Mouse (Mus musculus) activated CD4-positive, CD25-positive, alpha-beta regulatory T cell, adult 9 weeks (primary cell): Measurements from ENCODE around the gene Lin9. TPM values are rescaled to one million over a fixed set of nuclear protein-coding genes. Genes with fewer than 3 reads are reported as not detected.

Experiments used
- polyA plus RNA-seq: library from polyadenylated mRNA; unstranded; fragments of 100-300 nt; shearing (Covaris generic); gene quantifications from one replicate; pipeline ENCODE4 v1.2.1, GENCODE M21; 2017

The Lin9 gene
- 19.9 TPM for polyA plus RNA-seq

DNA sequence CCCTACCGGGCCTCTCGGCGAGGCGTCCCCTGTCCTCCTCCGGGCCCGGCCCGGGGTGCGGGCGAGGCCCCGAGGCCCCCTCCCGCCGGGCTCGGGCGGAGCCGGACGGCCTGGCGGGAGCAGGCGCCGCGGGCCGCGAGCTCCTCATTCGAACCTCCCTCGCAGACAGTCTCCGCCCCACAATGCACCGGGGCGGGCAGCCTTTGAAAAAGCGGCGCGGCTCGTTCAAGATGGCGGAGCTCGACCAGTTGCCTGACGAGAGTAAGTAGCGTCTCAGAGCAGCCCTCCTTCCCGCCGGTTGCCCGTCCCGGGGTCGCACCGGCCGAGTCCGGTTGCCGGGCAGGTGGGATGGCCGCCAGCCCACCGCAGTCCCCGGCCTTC is at the start of gene Lin9:
Gene Lin9, plus strand, starts transcription at position 14 of the 381 bp plus-strand sequence.

DNA sequence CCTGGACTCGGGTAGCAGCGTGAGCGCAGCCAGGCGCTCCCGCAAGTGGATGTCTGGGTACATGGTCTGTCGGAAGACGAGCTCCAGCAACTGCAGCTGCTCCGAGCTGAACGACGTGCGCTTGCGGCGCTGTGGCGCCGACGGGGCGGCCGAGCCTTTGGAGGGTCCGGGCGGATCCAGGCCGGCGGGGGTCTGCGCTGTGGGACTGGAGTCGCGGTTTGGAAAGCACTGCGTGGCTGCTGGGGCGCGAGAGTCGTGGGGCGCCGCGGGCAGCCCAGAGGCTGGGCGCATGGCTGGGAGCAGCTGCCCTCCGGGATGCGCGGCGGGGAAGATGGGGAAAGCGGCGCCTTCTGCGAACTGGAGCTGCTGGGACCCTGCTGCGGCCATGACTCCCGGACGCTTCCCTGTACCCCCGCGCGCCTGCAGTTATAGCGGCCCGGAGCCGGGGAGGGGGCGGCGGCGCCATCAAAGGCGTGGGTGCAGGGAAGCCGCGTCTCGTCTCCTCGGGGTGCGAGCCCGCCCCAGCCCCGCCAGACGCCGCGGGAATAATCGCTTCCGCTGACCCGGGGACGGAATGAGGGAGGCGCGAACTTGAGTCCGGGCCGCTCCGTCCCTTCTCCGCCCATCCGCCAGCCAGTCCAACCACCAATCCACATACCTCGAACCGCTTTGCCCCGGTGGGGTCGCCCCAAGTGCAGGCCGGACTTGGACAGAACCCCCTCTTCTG is 55.8 kb downstream of the Lin9 start, which contains the start of gene Mixl1:
Gene Mixl1, minus strand, starts transcription at position 409 of the 727 bp plus-strand sequence.

DNA sequence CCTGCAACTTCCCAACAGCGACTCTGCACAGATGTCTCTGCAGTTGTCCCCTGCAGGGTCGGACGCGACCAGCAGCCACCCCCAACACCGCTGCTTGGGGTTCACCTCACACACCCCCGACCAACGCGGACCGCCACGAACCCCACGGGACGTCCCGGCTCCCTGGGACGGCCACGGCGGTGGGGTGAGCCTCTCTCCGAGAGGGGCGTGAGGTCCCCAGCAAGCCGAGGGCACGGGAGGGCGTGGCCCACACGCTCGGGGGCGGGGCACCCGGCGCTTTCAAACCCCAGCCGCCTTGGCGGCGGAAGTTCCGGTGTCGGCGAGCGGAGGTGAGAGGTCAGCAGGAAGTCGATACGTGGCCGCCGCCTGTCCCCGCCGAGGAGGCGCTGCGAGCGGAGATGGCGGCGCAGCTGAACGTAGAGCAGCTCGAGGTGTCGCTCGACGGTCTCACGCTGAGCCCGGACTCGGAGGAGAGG is 84.8 kb downstream of the Lin9 start, which contains the start of gene Acbd3:
Gene Acbd3, plus strand, starts transcription at position 340 of the 476 bp plus-strand sequence.

Other genes with a start within 250 kb of the Lin9 start
- gene Stum, start 157.6 kb upstream of the Lin9 start, polyA plus RNA-seq: not detected
- gene Parp1, start 72.2 kb upstream of the Lin9 start, polyA plus RNA-seq: 84.0 TPM
- gene Mixl1, start 55.9 kb downstream of the Lin9 start, polyA plus RNA-seq: not detected
- gene Acbd3, start 84.9 kb downstream of the Lin9 start, polyA plus RNA-seq: 11.4 TPM
- gene H3f3a, start 172.8 kb downstream of the Lin9 start, polyA plus RNA-seq: 1,322 TPM
- 53.1 TPM for gene Sde2, start 210.0 kb downstream of the Lin9 start, polyA plus RNA-seq